Mouse (Mus musculus): ENCODE results near the gene Esp24.
"Not testable (repeated sequence)": the region's sequence is repeated elsewhere in the genome, so short reads cannot be mapped to it uniquely, and the experiment has no call there.

Esp24 gene

DNA sequence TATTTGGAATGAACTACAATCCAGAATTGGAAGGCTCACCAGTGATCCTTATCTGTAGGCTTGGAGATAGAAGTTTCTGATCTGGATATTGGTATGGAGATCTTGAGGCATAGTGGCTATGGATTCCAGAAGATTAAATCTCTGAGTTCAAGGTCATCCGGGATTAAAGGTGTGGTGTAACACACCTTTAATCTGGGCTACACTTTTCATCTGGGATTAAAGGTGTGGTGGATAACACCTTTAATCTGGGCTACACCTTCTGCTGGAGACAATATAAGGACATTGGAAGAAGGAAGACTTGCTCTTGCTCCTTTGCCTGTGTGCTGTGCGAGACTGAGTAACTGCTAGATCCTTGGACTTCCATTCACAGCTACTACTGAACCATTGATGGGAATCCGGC, at the start of gene Esp24:
Gene Esp24, plus strand, starts transcription at position 301 of the 400 bp plus-strand sequence.
- DNase-seq = not testable (repeated sequence)

GRCm38 (mm10) chr17:39009846-39010245, 26.6 kb upstream of the Esp24 start:
- no peak for DNase-seq

GRCm38 (mm10) chr17:39010675-39011638, 25.5 kb upstream of the Esp24 start:
- no peak for DNase-seq

DNA sequence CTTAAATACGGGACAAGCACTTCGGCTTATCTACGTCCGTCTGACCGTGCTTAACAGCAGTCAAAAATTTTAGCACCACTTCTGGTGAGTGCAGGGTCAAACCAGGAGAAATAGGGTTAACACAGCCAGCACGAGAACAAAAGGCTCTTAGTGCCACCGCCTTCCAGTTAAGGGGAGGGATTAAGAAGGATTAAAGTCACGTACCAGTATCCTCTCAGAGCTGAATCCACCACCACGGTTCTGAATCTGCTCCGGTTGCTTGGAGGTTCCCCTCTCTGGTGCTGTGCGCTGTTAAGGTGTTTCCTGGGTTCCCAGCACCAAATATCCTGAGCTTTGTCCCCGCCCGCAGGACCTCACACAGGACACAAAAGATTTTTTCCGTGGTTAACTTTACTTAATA, 19.3 kb upstream of the Esp24 start:
- DNase-seq = no peak

DNA sequence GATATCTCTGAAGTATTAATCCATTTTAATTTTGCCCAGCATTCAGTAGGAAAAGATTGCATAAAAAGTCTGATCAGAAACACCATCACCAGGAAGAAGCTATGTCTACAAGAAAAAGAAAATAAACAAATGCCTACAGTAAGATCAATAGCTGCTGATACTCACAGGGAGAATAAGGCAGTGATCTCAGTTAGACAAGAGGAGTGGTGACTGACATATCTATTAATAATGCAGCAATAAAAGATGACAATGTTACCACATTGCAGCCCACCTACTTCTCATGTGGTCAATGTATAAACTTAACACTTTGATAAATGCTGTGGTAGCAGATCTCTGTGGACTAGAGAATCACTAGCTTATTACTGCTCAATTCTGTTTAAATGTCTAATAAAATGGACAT, 6.7 kb downstream of the Esp24 start, which contains the start of gene Gm21903:
Gene Gm21903, minus strand, starts transcription at position 101 of the 400 bp plus-strand sequence.
- no peak for DNase-seq

DNA sequence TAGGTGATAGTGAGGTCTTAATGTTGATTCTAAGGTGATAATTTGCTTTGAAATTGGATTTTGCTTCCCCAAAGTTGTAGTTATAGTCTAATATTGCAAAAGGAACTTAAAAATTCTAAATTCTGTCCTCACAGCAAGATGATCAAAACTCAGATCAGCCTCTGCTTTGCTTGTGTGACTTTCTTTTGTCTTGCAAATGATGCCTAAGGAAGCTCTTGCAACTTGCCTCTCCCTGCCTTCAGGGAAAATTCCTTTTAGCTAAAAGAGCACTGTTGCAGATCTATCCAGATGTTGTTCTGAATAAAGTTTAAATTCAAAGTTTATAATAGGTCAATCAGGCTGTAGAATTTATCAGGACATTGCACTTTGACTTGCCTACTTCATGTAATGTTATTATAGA, 27.1 kb downstream of the Esp24 start:
- DNase-seq = no peak

- DNase-seq = no peak
Measured at GRCm38 (mm10) chr17:39076937-39077336, 40.4 kb downstream of the Esp24 start, which contains the start of gene Esp23. TSS of gene Esp23 (minus strand) at chr17:39077037.

All from lung, postnatal 10 days (tissue).